Comparison of ENCODE assay signal across 11 mouse cellular contexts in the genomic region with DNA sequence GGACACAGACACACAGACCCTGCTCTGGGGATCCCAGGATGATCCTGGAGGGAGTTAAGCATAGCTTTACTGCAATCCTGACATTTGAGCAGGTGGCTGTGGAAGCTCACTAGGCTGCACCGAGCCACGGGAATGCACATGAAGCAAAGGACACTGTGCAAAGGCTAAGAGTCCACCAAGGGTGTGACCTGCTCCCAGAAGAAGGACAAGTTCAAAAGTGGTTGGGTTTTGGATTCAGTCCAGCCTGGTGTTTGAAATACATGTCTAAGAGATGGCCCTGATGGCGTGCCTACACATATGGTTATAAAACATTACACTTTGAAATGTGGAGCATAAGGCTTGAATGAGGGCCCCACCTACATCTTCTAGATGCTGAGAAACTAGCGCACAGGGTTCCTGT. TPM values are rescaled to one million over a fixed set of nuclear protein-coding genes. Genes with fewer than 3 reads are reported as not detected.
A peak's percentile ranks its signal among the peaks of the same experiment; 100 is the strongest.
DNase-seq lines count a peak whose midpoint lies in the region; ATAC-seq and TF ChIP-seq lines count a peak whose summit lies in the region.
"Had no signal": no experiment of that assay in that cellular context is flagged by ENCODE, and none has a peak within 500 bp of the region (broad histone marks: within the 10 kb centered on the region; RNA-seq: fewer than 3 reads in every experiment).

No protein-coding gene starts in this region.

- H3K4me3 ChIP-seq in forebrain, embryonic 10.5 days = no peak overlapping the region
- no peak overlapping the region for H3K4me3 ChIP-seq in forebrain, embryonic 12.5 days (replicated peaks)
- H3K4me3 ChIP-seq in left cerebral cortex, adult 2 months = no peak overlapping the region
- no peak overlapping the region for H3K4me3 ChIP-seq in forebrain, embryonic 15.5 days
- H3K4me3 ChIP-seq in kidney, postnatal 0 days (replicated peaks; ENCODE audit: low read depth, low read length) = no peak overlapping the region
- H3K4me3 ChIP-seq: embryonic facial prominence, embryonic 15.5 days had no signal

- peaks cover 90% of the 10 kb centered on the region for H3K4me1 ChIP-seq in forebrain, embryonic 10.5 days
- H3K4me1 ChIP-seq in forebrain, embryonic 12.5 days = peaks cover 83% of the 10 kb centered on the region
- H3K4me1 ChIP-seq in forebrain, embryonic 15.5 days = peaks cover 80% of the 10 kb centered on the region
- peaks cover 61% of the 10 kb centered on the region for H3K4me1 ChIP-seq in kidney, postnatal 0 days (replicated peaks; ENCODE audit: insufficient read depth, low read length)

- 67% methylated on average over 4 of the region's 4 CpGs for WGBS in forebrain, embryonic 10.5 days
- WGBS in forebrain, embryonic 12.5 days = 63% methylated on average over 4 of the region's 4 CpGs
- 52% methylated on average over 4 of the region's 4 CpGs for WGBS in forebrain, embryonic 15.5 days
- WGBS in kidney, postnatal 0 days = 23% methylated on average over 4 of the region's 4 CpGs

- DNase-seq in forebrain, embryonic 10.5 days (ENCODE audit: extremely low spot score, low spot score) = no peak
- DNase-seq in left cerebral cortex, adult 2 months (ENCODE audit: extremely low spot score in 1 of 2, low spot score in 2 of 2) = no peak
- DNase-seq in left cerebral cortex, postnatal 10 days (ENCODE audit: extremely low spot score in 1 of 2, low spot score in 2 of 2) = no peak
- no peak for DNase-seq in kidney, postnatal 0 days (ENCODE audit: low spot score)
- no peak for DNase-seq in embryo, embryonic 9.5 days (ENCODE audit: extremely low spot score)
- DNase-seq: gastrocnemius, postnatal 25 days had no signal

- peaks cover 13% of the 10 kb centered on the region for H3K36me3 ChIP-seq in forebrain, embryonic 10.5 days (replicated peaks)
- H3K36me3 ChIP-seq in forebrain, embryonic 12.5 days (replicated peaks) = 0 out of 2 replicates have a peak, but pooled peaks cover 8% of the 10 kb centered on the region
- no peaks in the 10 kb centered on the region for H3K36me3 ChIP-seq in forebrain, embryonic 15.5 days
- H3K36me3 ChIP-seq in kidney, postnatal 0 days (ENCODE audit: insufficient read depth, low read length) = no peaks in the 10 kb centered on the region

- TF ChIP-seq CTCF in left cerebral cortex, adult 2 months (IDR thresholded peaks at IDR 0.05) = no peak
- no peak for TF ChIP-seq CTCF in kidney, postnatal 0 days (IDR thresholded peaks at IDR 0.05; ENCODE audit: low read depth)

- no peak overlapping the region for H3K9ac ChIP-seq in forebrain, embryonic 12.5 days
- no peak overlapping the region for H3K9ac ChIP-seq in forebrain, embryonic 15.5 days (replicated peaks)
- no peak overlapping the region for H3K9ac ChIP-seq in kidney, postnatal 0 days (ENCODE audit: low read depth, low read length)
- H3K9ac ChIP-seq: embryonic facial prominence, embryonic 15.5 days had no signal

- peak overlapping the region; percentile 59 for H3K27ac ChIP-seq in forebrain, embryonic 10.5 days
- H3K27ac ChIP-seq in forebrain, embryonic 12.5 days = no peak overlapping the region
- peak overlapping the region; percentile 63; the same call in 1 of the 2 replicates for H3K27ac ChIP-seq in left cerebral cortex, adult 2 months
- H3K27ac ChIP-seq in forebrain, embryonic 15.5 days (replicated peaks) = peak overlapping the region; percentile 38; the same call in 1 of the 2 replicates
- H3K27ac ChIP-seq in kidney, postnatal 0 days = peak overlapping the region; percentile 83; the same call in 1 of the 2 replicates

- H3K27me3 ChIP-seq in forebrain, embryonic 10.5 days (ENCODE audit: poor library complexity, severe bottlenecking) = no peaks in the 10 kb centered on the region
- H3K27me3 ChIP-seq in forebrain, embryonic 12.5 days = no peaks in the 10 kb centered on the region
- H3K27me3 ChIP-seq in forebrain, embryonic 15.5 days = no peaks in the 10 kb centered on the region
- no peaks in the 10 kb centered on the region for H3K27me3 ChIP-seq in kidney, postnatal 0 days (ENCODE audit: insufficient read depth, low read length)
- H3K27me3 ChIP-seq: embryonic facial prominence, embryonic 15.5 days had no signal

- intact Hi-C loops in left cerebral cortex, adult 2 months (cut with DNase I) = no loop called here
- intact Hi-C loops in left cerebral cortex, postnatal 10 days (cut with DNase I) = no loop called here

- no peak overlapping the region for H3K4me2 ChIP-seq in forebrain, embryonic 12.5 days
- no peak overlapping the region for H3K4me2 ChIP-seq in forebrain, embryonic 15.5 days (replicated peaks)
- H3K4me2 ChIP-seq in kidney, postnatal 0 days (ENCODE audit: low read length) = no peak overlapping the region; the same call in 1 of the 2 replicates
- H3K4me2 ChIP-seq: embryonic facial prominence, embryonic 15.5 days had no signal

- H3K9me3 ChIP-seq in forebrain, embryonic 10.5 days = no peaks in the 10 kb centered on the region
- H3K9me3 ChIP-seq in forebrain, embryonic 12.5 days = no peaks in the 10 kb centered on the region
- H3K9me3 ChIP-seq in forebrain, embryonic 15.5 days = no peaks in the 10 kb centered on the region
- no peaks in the 10 kb centered on the region for H3K9me3 ChIP-seq in kidney, postnatal 0 days (replicated peaks; ENCODE audit: low read length)
- H3K9me3 ChIP-seq: embryonic facial prominence, embryonic 15.5 days had no signal

- ATAC-seq in forebrain, embryonic 12.5 days (ENCODE audit: low FRiP score) = no peak
- no peak for ATAC-seq in forebrain, embryonic 15.5 days (replicated peaks)
- ATAC-seq in kidney, postnatal 0 days (replicated peaks; ENCODE audit: low FRiP score, low read depth) = no peak
- no peak for ATAC-seq in CD4-positive, CD25-positive, alpha-beta regulatory T cell, adult 4 months

RNA-seq across cellular contexts. Expression of a gene that starts 50.6 kb away (rescaled TPM):
- 38.2 and 38.8 TPM in 2 replicates for polyA plus RNA-seq in forebrain, embryonic 10.5 days (2016; fragmentation: Nextera tagmentation; extraction: Ambion mirVana)
- polyA plus RNA-seq in forebrain, embryonic 12.5 days (2016; fragmentation: Nextera tagmentation; extraction: Ambion mirVana) = 69.4 and 72.2 TPM in 2 replicates
- total RNA-seq in left cerebral cortex, adult 2 months (2021) = 100 to 1,000 TPM; 140 to 143 TPM
- total RNA-seq in left cerebral cortex, postnatal 10 days (2021) = 100 to 1,000 TPM; 164 to 181 TPM
- 87.4 and 90.5 TPM in 2 replicates for polyA plus RNA-seq in forebrain, embryonic 15.5 days (2015; fragmentation: Nextera tagmentation; extraction: Ambion mirVana)
- 55.7 and 59.4 TPM in 2 replicates for polyA plus RNA-seq in kidney, postnatal 0 days (2015; fragmentation: Nextera tagmentation; extraction: Ambion mirVana)
- under 1 TPM; 0.11 to 0.27 TPM for polyA plus RNA-seq in CD4-positive, CD25-positive, alpha-beta regulatory T cell, adult 4 months (2017; shearing (Covaris generic))
- total RNA-seq: MEL had no signal

Comparison
In these comparisons a context has a peak if more than half of its experiments do, and no peak if none do; other contexts are left out.
1. RNA of a gene that starts 50.6 kb away (polyA plus RNA-seq): 87.4 to 90.5 TPM in forebrain, embryonic 15.5 days, 69.4 to 72.2 TPM in forebrain, embryonic 12.5 days, 55.7 to 59.4 TPM in kidney, postnatal 0 days and 38.2 to 38.8 TPM in forebrain, embryonic 10.5 days; 0.11 to 0.27 TPM in CD4-positive, CD25-positive, alpha-beta regulatory T cell, adult 4 months; every median in the first group is over 10 times any median in the second.